ENCODE assay signal across 18 mouse cellular contexts in genomic region chr15:86346606-86347005, GRCm38 (mm10).
DNase-seq lines count a peak whose midpoint lies in the region; ATAC-seq lines count a peak whose summit lies in the region.
"Had no signal": no experiment of that assay in that cellular context is flagged by ENCODE, and none has a peak within 500 bp of the region (broad histone marks: within the 10 kb centered on the region; RNA-seq: fewer than 3 reads in every experiment).

No protein-coding gene starts in this region.

- peak; percentile 67; the same call in 1 of the 2 replicates for ATAC-seq in midbrain, embryonic 13.5 days
- ATAC-seq in midbrain, embryonic 11.5 days (ENCODE audit: low FRiP score), result no peak
- peak; percentile 77 for ATAC-seq in forebrain, embryonic 14.5 days
- peak; percentile 65; the same call in 1 of the 2 replicates for ATAC-seq in hindbrain, embryonic 16.5 days
- ATAC-seq in neural tube, embryonic 15.5 days (ENCODE audit: low FRiP score), result peak; percentile 73
- ATAC-seq: intestine, embryonic 15.5 days; lung, postnatal 0 days had no signal

- H3K36me3 ChIP-seq in midbrain, embryonic 13.5 days, result no peaks in the 10 kb centered on the region
- H3K36me3 ChIP-seq in midbrain, embryonic 11.5 days (ENCODE audit: control insufficient read depth, insufficient read depth, low read length), result no peaks in the 10 kb centered on the region
- no peaks in the 10 kb centered on the region for H3K36me3 ChIP-seq in forebrain, embryonic 14.5 days (ENCODE audit: control insufficient read depth, insufficient read depth, low read length)
- H3K36me3 ChIP-seq in hindbrain, embryonic 16.5 days (ENCODE audit: control insufficient read depth, insufficient read depth, low read length), result no peaks in the 10 kb centered on the region
- H3K36me3 ChIP-seq in neural tube, embryonic 15.5 days, result no peaks in the 10 kb centered on the region
- H3K36me3 ChIP-seq: embryonic facial prominence, embryonic 12.5 days; intestine, embryonic 15.5 days; kidney, embryonic 15.5 days had no signal

- DNase-seq in midbrain, embryonic 11.5 days (ENCODE audit: low spot score, missing footprints), result no peak
- DNase-seq in forebrain, embryonic 14.5 days (ENCODE audit: low spot score), result peak; percentile 75
- no peak for DNase-seq in adrenal gland, postnatal 36 days
- DNase-seq in liver, result no peak
- DNase-seq: adrenal gland, postnatal 14 days; cerebellum, postnatal 25 days; heart, adult 18-20 months had no signal

- no peak overlapping the region for H3K4me2 ChIP-seq in midbrain, embryonic 13.5 days (replicated peaks)
- no peak overlapping the region for H3K4me2 ChIP-seq in midbrain, embryonic 11.5 days
- no peak overlapping the region for H3K4me2 ChIP-seq in forebrain, embryonic 14.5 days (ENCODE audit: low read length)
- H3K4me2 ChIP-seq in hindbrain, embryonic 16.5 days (ENCODE audit: low read length), result no peak overlapping the region
- no peak overlapping the region for H3K4me2 ChIP-seq in neural tube, embryonic 15.5 days
- H3K4me2 ChIP-seq: embryonic facial prominence, embryonic 12.5 days; intestine, embryonic 15.5 days; kidney, embryonic 15.5 days had no signal

- H3K4me1 ChIP-seq in midbrain, embryonic 13.5 days (replicated peaks), result peaks cover 55% of the 10 kb centered on the region
- H3K4me1 ChIP-seq in midbrain, embryonic 11.5 days (ENCODE audit: control insufficient read depth, insufficient read depth, low read length), result peaks cover 7% of the 10 kb centered on the region
- H3K4me1 ChIP-seq in forebrain, embryonic 14.5 days (ENCODE audit: control insufficient read depth, insufficient read depth, low read length), result peaks cover 38% of the 10 kb centered on the region
- H3K4me1 ChIP-seq in hindbrain, embryonic 16.5 days (ENCODE audit: control insufficient read depth, insufficient read depth, low read depth, low read length), result peaks cover 22% of the 10 kb centered on the region
- peaks cover 50% of the 10 kb centered on the region for H3K4me1 ChIP-seq in neural tube, embryonic 15.5 days

- H3K9me3 ChIP-seq in midbrain, embryonic 13.5 days, result no peaks in the 10 kb centered on the region
- no peaks in the 10 kb centered on the region for H3K9me3 ChIP-seq in midbrain, embryonic 11.5 days (ENCODE audit: control insufficient read depth, low read length)
- no peaks in the 10 kb centered on the region for H3K9me3 ChIP-seq in forebrain, embryonic 14.5 days (replicated peaks; ENCODE audit: control insufficient read depth, low read length)
- H3K9me3 ChIP-seq in hindbrain, embryonic 16.5 days (ENCODE audit: control insufficient read depth, low read length), result no peaks in the 10 kb centered on the region
- H3K9me3 ChIP-seq in neural tube, embryonic 15.5 days (replicated peaks), result no peaks in the 10 kb centered on the region
- H3K9me3 ChIP-seq: embryonic facial prominence, embryonic 12.5 days; intestine, embryonic 15.5 days; kidney, embryonic 15.5 days; megakaryocyte, embryonic 14.5 days had no signal

- H3K27ac ChIP-seq in midbrain, embryonic 13.5 days, result 0 out of 2 replicates have a peak overlapping the region, but pooled peaks have one; percentile 51
- no peak overlapping the region for H3K27ac ChIP-seq in midbrain, embryonic 11.5 days (ENCODE audit: low read depth, low read length)
- no peak overlapping the region for H3K27ac ChIP-seq in forebrain, embryonic 14.5 days (ENCODE audit: low read depth, low read length)
- peak overlapping the region; percentile 16; the same call in 1 of the 2 replicates for H3K27ac ChIP-seq in hindbrain, embryonic 16.5 days (ENCODE audit: low read depth, low read length)
- H3K27ac ChIP-seq in neural tube, embryonic 15.5 days (replicated peaks), result peak overlapping the region; percentile 64
- H3K27ac ChIP-seq: embryonic facial prominence, embryonic 12.5 days; intestine, embryonic 15.5 days; kidney, embryonic 15.5 days; left cerebral cortex, adult 2 months; liver, embryonic 14.5 days; stomach, postnatal 0 days had no signal

- H3K9ac ChIP-seq in midbrain, embryonic 13.5 days (replicated peaks), result no peak overlapping the region
- H3K9ac ChIP-seq in midbrain, embryonic 11.5 days (ENCODE audit: low read length), result no peak overlapping the region
- no peak overlapping the region for H3K9ac ChIP-seq in forebrain, embryonic 14.5 days (ENCODE audit: low read length)
- H3K9ac ChIP-seq in hindbrain, embryonic 16.5 days (ENCODE audit: low read depth, low read length), result no peak overlapping the region
- no peak overlapping the region for H3K9ac ChIP-seq in neural tube, embryonic 15.5 days (replicated peaks)
- H3K9ac ChIP-seq: embryonic facial prominence, embryonic 12.5 days; intestine, embryonic 15.5 days; kidney, embryonic 15.5 days; liver, embryonic 14.5 days had no signal

- 63% methylated on average over 3 of the region's 3 CpGs for WGBS in midbrain, embryonic 13.5 days
- 84% methylated on average over 3 of the region's 3 CpGs for WGBS in midbrain, embryonic 11.5 days
- WGBS in forebrain, embryonic 14.5 days, result 31% methylated on average over 3 of the region's 3 CpGs
- WGBS in hindbrain, embryonic 16.5 days, result 50% methylated on average over 3 of the region's 3 CpGs
- WGBS in neural tube, embryonic 15.5 days, result 49% methylated on average over 3 of the region's 3 CpGs

- no peaks in the 10 kb centered on the region for H3K27me3 ChIP-seq in midbrain, embryonic 13.5 days
- H3K27me3 ChIP-seq in midbrain, embryonic 11.5 days (ENCODE audit: control insufficient read depth, insufficient read depth, low read length), result no peaks in the 10 kb centered on the region
- H3K27me3 ChIP-seq in forebrain, embryonic 14.5 days (replicated peaks; ENCODE audit: control insufficient read depth, insufficient read depth, low read length), result no peaks in the 10 kb centered on the region
- H3K27me3 ChIP-seq in hindbrain, embryonic 16.5 days (replicated peaks; ENCODE audit: control insufficient read depth, insufficient read depth, low read length), result no peaks in the 10 kb centered on the region
- H3K27me3 ChIP-seq in neural tube, embryonic 15.5 days (replicated peaks), result no peaks in the 10 kb centered on the region
- H3K27me3 ChIP-seq: embryonic facial prominence, embryonic 12.5 days; intestine, embryonic 15.5 days; kidney, embryonic 15.5 days; megakaryocyte, embryonic 14.5 days had no signal

- H3K4me3 ChIP-seq in midbrain, embryonic 13.5 days (replicated peaks), result no peak overlapping the region
- no peak overlapping the region for H3K4me3 ChIP-seq in midbrain, embryonic 11.5 days (ENCODE audit: low read depth, low read length)
- H3K4me3 ChIP-seq in forebrain, embryonic 14.5 days (ENCODE audit: low read depth, low read length), result no peak overlapping the region
- H3K4me3 ChIP-seq in hindbrain, embryonic 16.5 days (ENCODE audit: low read length), result no peak overlapping the region
- H3K4me3 ChIP-seq in neural tube, embryonic 15.5 days (replicated peaks), result no peak overlapping the region
- H3K4me3 ChIP-seq: embryonic facial prominence, embryonic 12.5 days; intestine, embryonic 15.5 days; kidney, embryonic 15.5 days; left cerebral cortex, adult 2 months had no signal

Comparison
In these comparisons a context has a peak if more than half of its experiments do, and no peak if none do; other contexts are left out.
1. H3K27ac ChIP-seq: peak in midbrain, embryonic 13.5 days (single experiment), hindbrain, embryonic 16.5 days (single experiment) and neural tube, embryonic 15.5 days (single experiment); none in midbrain, embryonic 11.5 days (single experiment) and forebrain, embryonic 14.5 days (single experiment).